Mouse (Mus musculus) frontal cortex, adult (tissue): ENCODE results near the gene Mien1.

Source experiments
- ATAC-seq: cut with Nextera tagmentation; 2 replicates; pipeline ENCODE4 v1.9.2; 2017; ENCODE audit warnings: mild to moderate bottlenecking, moderate library complexity, mixed read lengths; ENCODE audit not compliant: low TSS enrichment

Gene Mien1

GRCm38 (mm10) chr11:98438331-98439158, at the start of gene Mien1:
Gene Mien1, minus strand, starts transcription at chr11:98438991.
- peak; percentile 95 for ATAC-seq

DNA sequence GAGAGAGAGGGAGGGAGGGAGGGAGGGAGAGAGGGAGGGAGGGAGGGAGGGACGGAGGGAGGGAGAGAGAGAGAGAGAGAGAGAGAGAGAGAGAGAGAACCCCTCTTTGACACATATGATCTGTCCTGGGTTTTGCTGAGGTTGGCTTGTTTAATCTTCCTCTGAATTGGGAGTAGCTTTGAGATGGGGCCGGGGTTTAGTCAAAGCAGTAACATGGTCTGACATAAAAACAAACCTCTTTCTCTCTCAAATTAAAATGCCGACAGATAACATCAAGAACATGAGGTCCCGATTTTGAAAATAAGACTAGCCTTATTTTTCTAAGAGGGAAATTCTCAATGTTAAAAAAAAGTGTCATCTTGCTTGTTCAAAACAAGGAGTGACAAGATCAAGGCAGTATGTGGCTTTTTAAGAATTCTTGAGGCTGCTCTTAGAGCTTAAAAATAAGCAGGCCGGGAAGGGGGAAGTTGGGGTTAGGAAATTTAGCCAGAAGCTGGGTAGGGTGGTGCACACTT, 48.8 kb upstream of the Mien1 start:
- ATAC-seq, result no peak

DNA sequence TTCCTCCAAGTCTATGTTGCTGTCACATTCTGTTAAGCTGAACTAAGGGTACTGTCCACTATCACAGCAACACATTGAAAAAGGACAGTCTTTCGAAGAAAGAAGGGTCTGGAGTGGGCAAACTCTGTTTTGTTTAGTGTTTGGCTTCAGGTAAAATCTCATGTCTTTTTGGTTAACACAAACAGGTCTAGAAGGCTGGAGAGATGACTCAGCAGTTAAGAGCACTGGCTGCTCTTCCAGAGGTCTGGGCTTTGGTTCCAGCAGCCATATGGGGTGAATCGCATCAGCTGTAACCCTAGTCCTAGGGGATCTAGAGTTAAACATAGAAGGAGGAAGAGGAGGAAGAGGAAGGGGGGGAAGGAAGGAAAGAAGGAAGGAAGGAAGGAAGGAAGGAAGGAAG, 47.0 kb upstream of the Mien1 start:
- ATAC-seq, result no peak

DNA sequence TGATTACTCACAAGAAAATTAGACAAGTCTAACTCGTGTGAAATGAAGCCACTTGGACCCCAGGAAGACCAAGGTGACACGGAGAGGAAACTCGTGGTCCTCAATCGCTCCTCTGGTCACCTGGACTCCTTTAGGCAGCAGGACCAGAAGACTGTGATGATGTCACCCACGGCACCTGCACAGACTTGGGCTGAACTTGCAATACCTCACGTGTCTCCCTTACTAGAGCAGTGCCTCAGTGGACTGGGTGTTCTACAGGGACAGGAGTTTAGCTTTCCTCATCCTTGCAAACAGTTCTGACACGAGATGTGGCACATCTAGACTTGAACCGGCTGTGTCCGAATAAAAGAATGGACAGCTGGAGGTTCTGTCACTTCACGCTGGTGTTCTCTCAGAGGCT, 43.3 kb upstream of the Mien1 start:
- no peak for ATAC-seq

DNA sequence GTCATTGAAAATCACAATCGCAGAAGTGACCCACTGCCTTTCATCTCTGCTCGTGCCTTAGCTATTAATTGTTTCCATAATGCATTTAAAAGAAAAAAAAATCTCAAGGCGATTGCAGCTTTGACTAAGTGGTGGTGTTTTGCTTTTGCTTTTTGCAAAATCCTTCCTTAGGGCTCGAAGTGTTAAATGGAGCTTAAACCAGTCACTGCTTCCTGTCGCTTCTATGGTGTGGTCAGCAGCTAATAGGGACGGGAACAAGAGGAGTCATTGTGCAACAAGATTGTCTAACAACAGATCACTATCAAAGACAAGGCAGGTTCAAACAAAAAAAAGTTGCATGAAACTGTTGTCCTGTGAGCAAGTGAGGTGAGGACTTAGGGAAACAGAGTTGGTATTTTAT, 42.4 kb upstream of the Mien1 start:
- no peak for ATAC-seq

GRCm38 (mm10) chr11:98479940-98480497, 41.2 kb upstream of the Mien1 start:
- no peak for ATAC-seq

DNA sequence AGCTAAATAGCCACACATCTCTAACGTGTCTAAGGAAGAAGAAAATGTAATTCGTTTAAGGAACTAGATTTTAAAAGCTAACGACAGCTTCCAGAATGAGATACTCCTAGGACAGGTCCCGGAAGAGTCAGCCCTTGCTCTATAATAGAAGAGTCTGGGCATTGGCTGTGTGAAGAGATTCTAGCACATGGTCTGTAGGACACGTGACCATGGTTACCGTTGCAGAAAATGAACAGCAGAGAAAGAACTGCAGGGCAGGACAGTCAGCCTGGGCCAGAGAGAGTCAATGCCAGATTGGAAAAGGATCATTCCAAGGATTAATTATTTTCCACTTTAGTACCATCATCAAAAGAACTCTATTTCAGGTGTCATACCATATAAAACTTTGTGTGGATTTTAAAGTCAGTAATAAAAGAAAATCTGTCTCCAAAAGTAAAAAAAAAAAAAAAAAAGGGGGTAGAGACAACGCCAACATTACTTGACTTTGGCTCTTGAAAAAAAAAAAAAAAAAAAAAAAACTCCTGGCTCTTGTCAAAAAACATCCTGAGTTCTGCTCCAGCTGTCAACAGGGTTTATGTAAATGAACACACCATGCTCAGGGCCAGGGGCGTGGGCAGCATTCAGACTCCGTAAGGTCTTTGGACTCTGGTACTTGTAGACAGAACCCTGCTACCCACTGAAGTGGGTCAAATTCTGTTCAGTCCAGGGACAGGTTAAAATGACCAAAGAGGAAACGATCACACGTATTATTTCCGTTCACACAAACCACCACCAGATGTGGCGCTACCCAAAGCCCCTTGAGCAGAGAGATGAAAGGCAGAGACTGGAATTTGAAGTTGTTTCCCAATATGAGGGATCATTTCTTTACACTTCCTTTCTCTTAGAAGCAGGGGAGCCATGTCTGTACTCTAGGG, 40.5 kb upstream of the Mien1 start:
- ATAC-seq, result no peak

GRCm38 (mm10) chr11:98477011-98477701, 38.4 kb upstream of the Mien1 start:
- ATAC-seq, result no peak

DNA sequence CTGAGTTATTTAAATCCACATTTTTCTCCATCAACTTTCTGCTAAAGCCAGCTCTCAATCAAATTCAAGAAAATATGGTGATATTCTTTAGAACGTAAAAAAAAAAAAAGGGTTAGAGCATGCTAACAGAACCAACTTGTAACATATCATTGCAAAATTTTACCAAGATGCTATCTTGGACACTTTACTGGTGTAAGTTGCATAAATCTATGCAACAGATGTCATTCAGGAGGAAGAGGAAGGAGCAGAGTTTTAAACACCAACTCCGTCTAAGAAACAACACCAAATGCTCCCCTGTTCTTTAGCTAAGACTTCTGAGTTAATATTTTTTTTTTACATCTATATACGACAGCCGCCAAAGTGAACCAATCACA, 37.6 kb upstream of the Mien1 start:
- no peak for ATAC-seq

- no peak for ATAC-seq
Observed at GRCm38 (mm10) chr11:98475630-98476433, 37.0 kb upstream of the Mien1 start.

GRCm38 (mm10) chr11:98474967-98475366, 36.2 kb upstream of the Mien1 start:
- no peak for ATAC-seq

GRCm38 (mm10) chr11:98473916-98474479, 35.2 kb upstream of the Mien1 start:
- ATAC-seq, result no peak

- ATAC-seq, result no peak
Observed at GRCm38 (mm10) chr11:98472696-98473095, 33.9 kb upstream of the Mien1 start.

GRCm38 (mm10) chr11:98470795-98471194, 32.0 kb upstream of the Mien1 start:
- ATAC-seq, result no peak

DNA sequence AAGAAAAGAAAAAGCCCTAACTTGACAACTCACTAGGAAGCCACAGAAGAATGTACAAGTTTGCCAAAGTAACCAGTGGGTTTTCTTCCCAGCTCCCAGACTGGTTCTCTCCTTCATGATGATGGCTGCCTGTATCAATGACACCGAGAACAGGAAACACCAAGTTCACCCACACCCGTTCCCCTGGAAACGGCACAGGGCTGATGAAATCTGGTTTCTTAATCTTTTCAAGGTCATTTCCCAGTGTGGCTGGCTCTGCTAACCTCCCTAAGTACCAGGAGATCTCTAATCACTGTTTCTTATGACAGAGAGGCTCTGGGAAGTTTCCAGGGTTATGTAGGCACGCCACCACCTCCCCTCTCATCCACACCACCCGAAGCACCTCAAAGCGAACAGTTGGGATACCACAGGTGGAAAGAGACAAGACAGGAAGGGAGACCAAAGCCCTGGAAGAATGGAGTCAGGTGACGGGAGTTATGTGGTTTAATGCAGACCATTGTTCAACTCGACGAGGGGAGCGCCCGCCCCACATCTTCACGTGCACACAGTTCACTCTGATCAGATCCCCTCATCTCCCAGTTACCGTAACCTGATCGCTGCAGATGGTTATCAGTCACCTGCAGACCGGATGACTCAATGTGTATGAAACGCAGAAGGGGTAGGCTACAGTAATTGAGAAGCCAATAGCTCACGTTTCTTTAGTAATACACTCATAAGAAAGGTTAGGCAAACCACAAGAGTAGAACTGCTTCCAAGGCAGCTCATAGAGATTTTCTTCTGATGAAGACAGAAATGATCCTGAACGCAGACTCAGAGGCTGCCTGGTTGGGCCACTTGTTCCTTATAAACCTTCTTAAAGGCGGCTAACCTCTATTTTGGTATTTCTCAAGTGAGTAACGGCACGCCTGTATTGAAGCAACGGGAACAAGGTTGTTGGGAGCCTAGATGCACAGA, 31.2 kb upstream of the Mien1 start:
- ATAC-seq, result no peak

DNA sequence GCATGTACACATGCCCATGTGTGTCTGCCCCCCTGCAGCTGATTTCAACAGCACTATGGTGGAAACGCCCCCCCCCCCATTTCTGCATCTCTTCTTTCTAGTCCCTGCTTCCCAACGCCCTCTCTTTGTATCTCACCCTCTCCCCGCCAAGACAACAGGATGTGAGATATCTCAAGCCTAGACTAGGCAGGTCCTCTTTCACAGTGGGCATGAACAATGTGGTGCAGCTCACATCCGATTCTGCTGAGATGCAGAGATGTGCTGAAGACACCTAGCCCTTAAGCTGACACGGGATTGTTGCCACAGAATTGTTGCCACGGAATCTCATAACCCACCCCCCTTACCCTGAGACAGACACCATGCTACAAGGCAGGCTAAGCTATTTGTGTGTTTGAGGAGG, 25.7 kb upstream of the Mien1 start:
- no peak for ATAC-seq

GRCm38 (mm10) chr11:98463911-98464310, 25.1 kb upstream of the Mien1 start:
- no peak for ATAC-seq

- no peak for ATAC-seq
Observed at GRCm38 (mm10) chr11:98462255-98462654, 23.5 kb upstream of the Mien1 start.

GRCm38 (mm10) chr11:98461109-98461720, 22.4 kb upstream of the Mien1 start:
- no peak for ATAC-seq
